Mouse (Mus musculus) small intestine, adult 2 months (tissue): ENCODE measurements around the gene Hibadh.

ENCODE experiments used
- CTCF ChIP-seq: fragments of 200-500 bp; IDR thresholded peaks from 2 replicates; pipeline ENCODE4 v1.5.1; 2012; ENCODE audit warnings: low read depth, mild to moderate bottlenecking, control low read depth, inconsistent platforms, low read length, moderate library complexity, mixed read lengths; ENCODE audit not compliant: insufficient replicate concordance, insufficient read length; ENCODE audit errors: extremely low read depth
- POLR2A ChIP-seq: fragments of 200-500 bp; IDR thresholded peaks from 2 replicates; pipeline ENCODE4 v1.6.1; 2012; ENCODE audit warnings: low read depth, mild to moderate bottlenecking, control low read depth, inconsistent platforms, low read length, moderate library complexity

GRCm38 (mm10) chr6:52577270-52577669, 62.9 kb downstream of the Hibadh start:
- TF ChIP-seq CTCF = no peak
- TF ChIP-seq POLR2A = no peak
